Mouse (Mus musculus) embryonic facial prominence, embryonic 14.5 days (tissue): ENCODE results near the gene Gpr3. TPM values are rescaled to one million over a fixed set of nuclear protein-coding genes. Genes with fewer than 3 reads are reported as not detected.

Experiments used
- ATAC-seq: fragments of 200-750 bp; cut with Nextera tagmentation; 2 replicates; pipeline ENCODE4 v1.8.0; 2017; ENCODE audit warnings: low read depth, moderate number of reproducible peaks, moderate TSS enrichment
- DNase-seq: peaks from one replicate; pipeline ENCODE4 v3.0.0-alpha.2; 2015; ENCODE audit warnings: low spot score
- H3K27ac ChIP-seq: fragments of 300-500 bp; sonication (generic); replicated peaks from 2 replicates; pipeline ENCODE4 v1.5.1; 2014; ENCODE audit warnings: low read depth, mild to moderate bottlenecking, low read length, moderate library complexity
- H3K27me3 ChIP-seq: fragments of 300-500 bp; sonication (generic); replicated peaks from 2 replicates; pipeline ENCODE4 v1.6.1; 2014; ENCODE audit warnings: low read length; ENCODE audit not compliant: control insufficient read depth, insufficient read depth
- H3K36me3 ChIP-seq: fragments of 300-500 bp; sonication (generic); 2 replicates; pipeline ENCODE4 v1.6.1; 2014; ENCODE audit warnings: low read length, mixed read lengths; ENCODE audit not compliant: control insufficient read depth, insufficient read depth
- H3K4me1 ChIP-seq: fragments of 300-500 bp; sonication (generic); 2 replicates; pipeline ENCODE4 v1.6.1; 2014; ENCODE audit warnings: antibody characterized with exemption, low read length; ENCODE audit not compliant: control insufficient read depth, insufficient read depth
- H3K4me2 ChIP-seq: fragments of 300-500 bp; sonication (generic); 2 replicates; pipeline ENCODE4 v1.6.1; 2014; ENCODE audit warnings: low read depth, mild to moderate bottlenecking, low read length, moderate library complexity, mixed read lengths
- H3K4me3 ChIP-seq: fragments of 300-500 bp; sonication (generic); 2 replicates; pipeline ENCODE4 v1.5.1; 2014; ENCODE audit warnings: low read depth, mild to moderate bottlenecking, low read length
- H3K9ac ChIP-seq: fragments of 300-500 bp; sonication (generic); 2 replicates; pipeline ENCODE4 v1.6.1; 2014; ENCODE audit warnings: low read depth, mild to moderate bottlenecking, low read length, moderate library complexity, mixed read lengths
- H3K9me3 ChIP-seq: fragments of 300-500 bp; sonication (generic); 2 replicates; pipeline ENCODE4 v1.6.1; 2016; ENCODE audit warnings: low read length; ENCODE audit not compliant: control insufficient read depth
- WGBS: fragments of 180-500 bp; shearing (Covaris S2); extraction: QIAGEN DNeasy Blood & Tissue Kit; methylation state at CpG from one replicate; pipeline ENCODE4 v1.1.7; 2014; 5-methylcytosine and 5-hydroxymethylcytosine counted together
- polyA plus RNA-seq: library from polyadenylated mRNA; unstranded; fragments of >200 nt; fragmentation: Nextera tagmentation; extraction: Ambion mirVana; gene quantifications from 2 replicates; pipeline ENCODE4 v1.2.1, GENCODE M21; 2014

The Gpr3 gene
- polyA plus RNA-seq, 1 experiment from 2014 or later = 0.19 TPM

DNA sequence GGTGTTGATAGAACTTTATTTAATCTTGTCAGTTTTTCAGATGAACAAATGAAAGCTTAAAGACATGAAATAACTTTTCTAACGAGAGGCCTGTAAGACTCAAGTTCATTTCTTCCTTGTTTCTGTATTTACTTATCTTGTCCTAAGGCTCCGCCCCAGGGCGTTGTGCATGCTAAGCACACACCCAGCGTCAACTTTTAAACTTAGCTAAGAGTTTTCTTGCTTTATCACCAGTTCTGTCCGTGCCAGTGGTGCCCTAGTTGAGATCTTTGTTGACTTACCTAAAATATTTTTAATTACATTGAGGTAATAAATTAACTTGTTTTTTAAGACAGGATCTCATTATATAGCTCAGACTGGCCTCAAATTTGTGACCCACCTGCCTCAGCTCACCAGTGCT, 34.0 kb downstream of the Gpr3 start:
- Histone ChIP-seq H3K4me2 (no peak overlapping the region), H3K36me3 (peaks cover 46% of the 10 kb centered on the region), H3K27me3 (no peaks in the 10 kb centered on the region), H3K27ac (no peak overlapping the region), H3K4me1 (peaks cover 10% of the 10 kb centered on the region; the same call in 1 of the 2 replicates), H3K9me3 (no peaks in the 10 kb centered on the region), H3K4me3 (no peak overlapping the region), H3K9ac (no peak overlapping the region)
- WGBS = 85% methylated on average over 5 of the region's 5 CpGs
- ATAC-seq = no peak
- no peak for DNase-seq

DNA sequence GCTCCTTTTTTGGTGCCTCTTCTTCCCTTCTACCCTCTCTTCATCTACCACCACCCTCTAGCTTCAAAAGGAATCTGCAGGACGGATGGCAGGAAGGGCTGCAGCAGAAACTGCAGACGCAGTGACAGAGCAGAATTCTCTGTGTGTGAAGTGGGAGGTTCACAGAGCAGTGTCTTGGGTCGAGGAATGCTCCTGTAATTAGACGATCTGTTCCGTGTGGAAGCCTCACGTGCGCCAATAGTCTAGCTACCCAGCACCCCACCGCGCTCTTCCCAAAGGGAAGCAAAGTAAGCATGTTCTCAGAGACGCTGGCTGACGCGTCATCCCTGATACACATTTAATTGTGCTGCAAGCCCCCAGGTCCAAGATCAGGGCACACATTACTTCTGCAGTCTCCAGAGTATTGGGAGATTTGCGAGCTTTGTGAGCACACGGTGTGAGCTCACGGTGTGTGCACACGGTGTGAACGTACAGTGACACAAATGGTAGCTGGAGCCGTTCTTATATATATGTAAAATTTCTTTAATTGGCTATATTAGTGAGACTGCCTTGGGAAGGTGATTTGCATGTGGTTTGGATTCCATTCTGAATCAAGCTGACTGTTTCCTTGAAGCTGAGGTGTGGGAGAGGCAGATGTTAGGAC, 35.5 kb downstream of the Gpr3 start:
- Histone ChIP-seq H3K27ac (0 out of 2 replicates have a peak overlapping the region, but pooled peaks have one; percentile 39), H3K4me2 (no peak overlapping the region), H3K36me3 (peaks cover 46% of the 10 kb centered on the region), H3K4me3 (no peak overlapping the region), H3K9ac (0 out of 2 replicates have a peak overlapping the region, but pooled peaks have one; percentile 8), H3K27me3 (no peaks in the 10 kb centered on the region), H3K4me1 (peaks cover 5% of the 10 kb centered on the region; the same call in 1 of the 2 replicates), H3K9me3 (no peaks in the 10 kb centered on the region)
- no peak for ATAC-seq
- 70% methylated on average over 18 of the region's 18 CpGs for WGBS
- no peak for DNase-seq

DNA sequence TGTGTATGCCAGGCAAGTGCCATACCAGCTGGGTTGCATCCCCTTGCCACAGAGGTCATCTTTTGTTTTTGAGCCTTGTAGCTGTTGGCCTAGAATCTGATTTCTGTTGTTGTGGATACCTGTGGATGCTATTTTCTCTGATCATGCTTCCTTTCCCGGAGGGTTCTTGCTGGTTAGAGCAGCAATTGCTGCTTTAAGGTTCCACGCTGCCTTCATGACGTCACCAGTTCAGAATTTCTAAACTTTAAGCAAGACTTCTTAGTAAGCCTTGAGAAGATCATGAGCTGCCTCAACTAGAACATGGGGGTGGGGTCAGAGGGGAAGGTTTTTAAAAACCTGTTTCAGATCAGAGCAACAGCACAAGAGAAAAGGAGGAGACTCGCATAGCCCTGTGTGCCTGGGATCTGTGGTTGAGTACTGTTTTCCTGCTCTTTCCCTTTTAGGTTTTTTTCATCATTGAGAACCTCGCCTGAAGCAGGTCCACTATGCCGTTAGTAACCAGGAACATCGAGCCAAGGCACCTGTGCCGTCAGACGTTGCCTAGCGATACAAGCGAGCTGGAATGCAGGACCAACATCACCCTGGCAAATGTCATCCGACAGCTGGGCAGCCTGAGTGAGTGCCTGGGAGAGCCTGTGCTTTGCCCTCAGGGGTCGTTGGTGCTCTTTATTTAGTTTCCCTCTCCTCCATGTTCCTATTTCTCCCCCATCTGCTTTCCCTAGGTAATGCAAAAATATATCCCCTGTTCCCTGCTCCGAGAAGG, 36.2 kb downstream of the Gpr3 start:
- Histone ChIP-seq H3K4me3 (no peak overlapping the region), H3K27ac (0 out of 2 replicates have a peak overlapping the region, but pooled peaks have one; percentile 39), H3K4me1 (peaks cover 5% of the 10 kb centered on the region; the same call in 1 of the 2 replicates), H3K27me3 (no peaks in the 10 kb centered on the region), H3K9me3 (no peaks in the 10 kb centered on the region), H3K9ac (0 out of 2 replicates have a peak overlapping the region, but pooled peaks have one; percentile 8), H3K36me3 (peaks cover 42% of the 10 kb centered on the region), H3K4me2 (no peak overlapping the region)
- peak; percentile 44 for DNase-seq
- no peak; the same call in 1 of the 2 replicates for ATAC-seq
- 43% methylated on average over 14 of the region's 14 CpGs for WGBS

DNA sequence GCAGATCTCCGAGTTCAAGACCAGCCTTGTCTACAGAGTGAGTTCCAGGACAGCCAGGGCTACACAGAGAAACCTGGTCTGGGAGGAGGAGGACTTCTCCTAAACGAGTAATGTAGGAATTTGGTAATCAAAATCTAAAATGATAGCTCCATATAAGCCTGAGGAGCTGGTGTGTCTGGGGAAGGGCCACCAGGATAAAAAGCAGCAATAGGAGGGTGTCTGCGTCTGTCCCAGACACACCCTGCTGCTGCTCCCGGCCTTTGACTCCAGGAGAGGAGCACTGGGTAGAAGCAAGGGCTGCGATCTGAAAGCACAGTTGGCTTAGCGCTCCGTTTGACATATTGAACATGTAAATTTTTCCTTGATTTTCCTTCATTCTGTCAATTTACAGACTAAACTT, 37.1 kb downstream of the Gpr3 start:
- Histone ChIP-seq H3K4me3 (no peak overlapping the region), H3K36me3 (peaks cover 36% of the 10 kb centered on the region), H3K9me3 (no peaks in the 10 kb centered on the region), H3K27ac (no peak overlapping the region), H3K9ac (no peak overlapping the region), H3K27me3 (no peaks in the 10 kb centered on the region), H3K4me2 (no peak overlapping the region), H3K4me1 (peaks cover 8% of the 10 kb centered on the region)
- DNase-seq = no peak
- 86% methylated on average over 7 of the region's 7 CpGs for whole genome bisulfite sequencing
- ATAC-seq = no peak

DNA sequence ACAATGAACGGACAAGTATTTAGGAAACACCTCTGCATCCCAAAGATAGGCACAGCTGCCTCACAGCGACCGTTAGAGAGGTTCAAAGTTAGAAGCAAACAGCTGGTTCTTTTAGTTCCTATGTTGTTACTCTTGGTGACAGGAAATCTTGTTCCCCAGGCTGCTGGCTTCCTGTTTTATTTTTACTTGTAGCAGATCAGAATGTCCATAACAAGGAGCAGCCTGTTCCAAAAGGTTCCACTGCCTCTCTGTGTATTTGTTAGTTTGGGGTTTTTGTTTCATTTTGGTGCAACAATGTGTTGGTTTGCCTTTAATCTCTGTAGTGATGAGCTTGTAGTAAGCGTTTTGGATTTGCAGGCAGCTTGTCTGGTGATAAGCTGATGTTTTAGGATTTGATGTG, 38.0 kb downstream of the Gpr3 start:
- Histone ChIP-seq H3K27ac (no peak overlapping the region), H3K27me3 (no peaks in the 10 kb centered on the region), H3K9me3 (no peaks in the 10 kb centered on the region), H3K4me1 (peaks cover 10% of the 10 kb centered on the region), H3K4me3 (no peak overlapping the region), H3K4me2 (no peak overlapping the region), H3K9ac (no peak overlapping the region), H3K36me3 (peaks cover 30% of the 10 kb centered on the region)
- WGBS = 51% methylated on average over 4 of the region's 4 CpGs
- peak; percentile 44 for DNase-seq
- ATAC-seq = no peak

DNA sequence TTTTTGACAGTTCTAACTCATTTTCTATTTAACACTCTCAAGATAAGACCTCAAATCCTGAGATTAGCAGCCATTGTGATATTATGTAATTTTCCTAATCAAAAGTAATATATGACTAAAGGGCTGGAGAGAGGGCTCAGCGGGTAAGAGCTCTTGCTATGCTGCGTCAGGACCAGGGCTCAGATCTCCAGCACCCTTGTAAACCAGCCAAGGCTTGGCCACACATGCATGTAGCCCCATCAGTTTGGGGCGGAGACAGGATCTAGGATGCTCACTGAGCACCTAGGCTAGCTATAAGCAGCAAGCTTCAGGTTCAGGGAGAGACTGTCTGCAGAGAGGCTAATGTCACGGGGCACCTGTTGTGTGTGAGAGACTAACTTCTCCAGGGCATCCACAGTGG, 39.9 kb downstream of the Gpr3 start:
- 82% methylated on average over 4 of the region's 4 CpGs for WGBS

DNA sequence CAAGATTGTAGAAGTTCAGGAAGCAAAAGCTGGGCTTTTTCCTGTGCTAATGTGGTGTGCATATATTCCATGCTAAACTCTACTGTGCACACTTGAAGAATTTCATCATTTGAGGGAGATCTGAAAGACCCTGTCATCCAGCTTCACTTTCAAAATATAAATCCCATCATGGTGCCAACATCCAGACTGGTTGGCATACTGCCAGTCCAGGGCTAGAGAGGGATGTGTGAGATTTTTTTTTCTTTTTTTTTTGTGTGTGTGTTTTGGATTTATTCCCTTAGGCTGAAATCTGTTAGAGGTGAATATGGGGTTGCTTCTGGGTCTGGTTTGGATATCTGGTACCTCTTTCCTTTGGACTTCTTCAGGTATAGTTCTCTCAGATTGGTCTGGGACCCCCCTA, 41.7 kb downstream of the Gpr3 start:
- Histone ChIP-seq H3K4me2 (no peak overlapping the region), H3K27me3 (no peaks in the 10 kb centered on the region), H3K4me3 (no peak overlapping the region), H3K36me3 (0 out of 2 replicates have a peak, but pooled peaks cover 5% of the 10 kb centered on the region), H3K27ac (no peak overlapping the region), H3K4me1 (peaks cover 6% of the 10 kb centered on the region), H3K9ac (no peak overlapping the region), H3K9me3 (no peaks in the 10 kb centered on the region)
- no peak for ATAC-seq
- no peak for DNase-seq

More for the DNA sequence above, 39.9 kb downstream of the Gpr3 start:
- Histone ChIP-seq H3K27me3 (no peaks in the 10 kb centered on the region), H3K4me1 (peaks cover 10% of the 10 kb centered on the region), H3K36me3 (peaks cover 11% of the 10 kb centered on the region), H3K4me2 (no peak overlapping the region), H3K4me3 (no peak overlapping the region), H3K9ac (no peak overlapping the region), H3K9me3 (no peaks in the 10 kb centered on the region), H3K27ac (no peak overlapping the region)
- ATAC-seq (no peak), DNase-seq (no peak)

DNA sequence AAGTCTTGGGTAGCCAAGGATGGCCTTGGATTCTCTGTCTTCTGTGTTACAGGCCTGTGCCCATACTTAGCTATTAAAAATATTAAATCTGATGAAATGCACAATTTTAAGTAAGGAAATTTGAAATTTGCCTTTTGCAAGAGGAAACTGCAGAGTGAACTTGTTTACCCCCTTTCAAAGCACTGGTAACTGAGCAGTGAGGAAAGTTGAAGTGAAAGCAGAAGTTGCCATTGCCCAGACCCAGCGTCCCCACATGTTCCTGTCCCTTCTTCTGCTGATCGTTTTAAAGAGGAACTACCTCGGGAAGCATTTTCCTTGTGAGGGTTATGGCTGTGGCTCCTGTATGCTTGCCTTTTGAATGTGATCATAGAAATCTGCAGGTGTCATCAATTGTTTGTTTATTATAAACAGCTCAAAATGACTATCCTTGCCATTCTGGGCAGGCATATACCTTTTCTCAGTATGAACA, 42.2 kb downstream of the Gpr3 start:
- Histone ChIP-seq H3K27me3 (no peaks in the 10 kb centered on the region), H3K4me1 (peaks cover 6% of the 10 kb centered on the region), H3K4me2 (no peak overlapping the region), H3K27ac (no peak overlapping the region), H3K36me3 (peaks cover 9% of the 10 kb centered on the region), H3K4me3 (no peak overlapping the region), H3K9ac (no peak overlapping the region), H3K9me3 (no peaks in the 10 kb centered on the region)
- no peak for ATAC-seq
- no peak for DNase-seq
- 66% methylated on average over 3 of the region's 3 CpGs for WGBS
